Mouse (Mus musculus) hindlimb bud, embryonic 11.5 days (tissue): ENCODE measurements around the gene Osr1.

ENCODE experiments used
- DNase-seq: peaks from one replicate; pipeline ENCODE4 v3.0.0-alpha.2; 2012; ENCODE audit warnings: low read depth, low spot score; ENCODE audit errors: extremely low spot score

The Osr1 gene

DNA sequence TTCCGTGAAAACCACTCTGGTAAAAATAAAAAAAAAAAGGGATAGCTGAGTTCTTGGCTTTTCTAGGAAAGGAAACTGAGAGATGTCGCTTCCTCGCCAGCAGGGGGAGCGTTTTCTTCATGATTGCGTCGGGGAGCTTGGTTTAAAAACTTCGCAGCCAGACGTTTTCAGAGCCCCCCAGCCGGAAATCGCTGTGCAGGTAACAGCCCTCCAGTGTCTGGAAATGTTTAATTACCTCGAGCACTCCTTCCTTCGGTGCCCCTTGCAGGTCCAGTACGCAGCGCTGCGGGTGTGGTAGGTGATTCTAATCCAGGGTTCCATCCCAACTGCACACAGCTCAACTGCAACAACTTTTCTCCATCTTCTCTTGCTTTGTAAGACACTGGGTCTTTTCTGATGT, at the start of gene Osr1:
Gene Osr1 (plus strand): TSS at position 146 of the 400 bp plus-strand sequence.
- DNase-seq, result no peak

- DNase-seq, result no peak
These were observed 19.6 kb upstream of the Osr1 start for GRCm38 (mm10) chr12:9550328-9550727.

- DNase-seq, result no peak
These were observed 5.0 kb upstream of the Osr1 start for GRCm38 (mm10) chr12:9564956-9565355.

DNA sequence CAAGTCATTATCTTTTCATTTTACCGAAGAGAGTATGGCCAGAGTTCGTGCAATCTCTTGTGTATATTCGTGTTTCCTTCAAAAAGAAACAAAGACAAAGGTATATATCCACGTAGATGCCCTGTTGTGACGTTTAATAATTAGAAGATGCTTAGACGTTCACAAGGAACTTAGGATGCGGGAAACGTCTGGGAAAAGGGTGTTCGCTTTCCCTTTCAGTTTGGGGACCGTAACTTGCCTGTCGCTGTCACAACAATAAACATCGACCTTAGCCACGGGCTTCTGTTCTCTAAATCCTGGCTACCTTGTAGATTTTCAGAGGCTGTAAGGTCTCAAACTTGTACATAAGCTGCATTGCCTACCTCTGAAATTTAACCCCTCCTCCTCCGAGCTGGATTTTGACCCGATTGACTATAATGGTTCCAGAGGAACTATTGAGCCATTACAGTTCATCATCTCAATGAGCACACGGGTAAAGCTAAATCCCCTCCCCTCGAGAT, 630 bp downstream of the Osr1 start:
- DNase-seq, result no peak

DNA sequence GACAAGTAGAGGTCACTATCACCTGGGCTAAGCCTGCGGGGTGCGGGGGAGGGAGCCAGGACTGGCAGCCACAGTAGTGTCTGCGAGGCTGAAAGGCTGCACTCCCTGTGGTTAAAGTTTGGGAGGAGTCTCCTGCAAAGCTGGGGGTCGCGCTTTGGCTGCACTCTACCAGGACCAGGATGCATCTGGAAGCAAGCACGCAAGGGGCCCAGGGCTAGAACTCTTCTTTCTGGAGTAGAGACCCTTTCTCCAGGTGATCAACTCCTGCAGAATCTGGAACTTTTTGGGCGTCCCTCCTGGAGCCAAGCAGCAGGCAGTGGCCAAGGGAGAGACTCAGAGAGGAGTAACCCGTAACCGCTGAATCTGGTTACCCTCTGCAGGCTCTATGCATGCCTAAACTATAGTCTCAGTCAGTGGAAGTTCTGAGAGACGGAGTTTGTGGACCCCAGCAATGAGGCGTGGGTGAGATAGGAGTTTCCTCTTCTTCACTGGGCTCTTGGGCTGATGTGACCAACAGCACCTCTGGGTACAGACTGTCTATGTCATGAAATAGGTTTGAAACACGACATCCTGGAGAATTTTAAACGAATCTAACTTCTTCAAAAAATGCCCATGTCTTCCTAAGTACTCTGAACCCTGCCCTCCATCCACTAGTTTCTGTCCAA, 1.5 kb downstream of the Osr1 start:
- DNase-seq, result no peak

DNA sequence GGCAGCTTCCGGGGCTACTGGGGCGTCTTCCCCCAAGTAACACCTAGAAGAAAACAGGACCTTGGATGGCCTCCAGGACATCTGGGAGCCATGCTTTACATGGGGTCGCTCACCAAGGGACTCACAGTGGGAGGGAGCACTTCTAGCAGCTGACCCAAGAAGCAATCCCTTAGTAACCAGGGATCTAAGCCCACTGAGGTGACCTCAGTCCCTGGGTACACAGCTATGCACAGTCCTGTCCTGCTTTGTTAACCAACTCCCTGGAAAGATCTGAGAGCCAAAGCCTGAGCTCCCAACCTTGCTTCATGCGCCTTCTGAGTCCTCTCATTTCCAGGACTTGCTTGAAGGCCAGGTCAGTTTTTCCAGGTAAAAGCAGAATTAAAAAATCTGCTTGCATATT, 2.1 kb downstream of the Osr1 start:
- no peak for DNase-seq

GRCm38 (mm10) chr12:9573682-9574081, 3.8 kb downstream of the Osr1 start:
- DNase-seq, result no peak

DNA sequence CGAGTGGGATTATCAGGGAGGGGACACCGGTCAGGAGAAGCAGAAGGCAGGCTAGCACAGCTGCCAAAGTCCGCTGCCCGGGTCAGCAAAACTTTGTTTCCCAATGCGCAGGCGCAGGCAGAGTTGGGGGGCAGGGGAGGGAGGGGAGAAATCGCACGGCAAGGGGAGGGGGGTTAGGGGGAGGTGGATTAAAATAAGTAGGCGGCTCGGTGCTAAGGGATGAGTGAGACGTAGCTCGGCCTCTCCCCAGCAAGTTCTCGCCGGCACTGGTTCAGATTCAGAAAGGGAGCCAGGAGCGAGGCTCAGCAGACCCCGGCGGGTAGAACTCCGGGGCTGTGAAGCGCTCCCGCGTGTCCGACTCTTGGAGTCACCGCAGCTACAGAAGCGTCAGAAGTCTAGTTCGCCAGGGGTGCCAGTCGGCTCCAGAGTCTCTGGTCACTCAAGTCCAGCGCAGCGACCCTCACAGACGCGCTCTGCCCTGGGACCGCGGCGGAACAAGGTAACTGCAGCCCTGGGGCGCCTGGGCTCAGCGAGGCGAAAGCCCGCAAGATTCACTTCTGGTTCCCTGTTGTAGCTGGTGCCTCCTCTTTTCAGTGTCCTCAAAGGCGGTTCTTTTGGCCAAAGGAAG, 4.4 kb downstream of the Osr1 start:
- no peak for DNase-seq

GRCm38 (mm10) chr12:9575158-9576042, 5.5 kb downstream of the Osr1 start:
- no peak for DNase-seq

- DNase-seq, result no peak
These were observed 6.2 kb downstream of the Osr1 start for GRCm38 (mm10) chr12:9576043-9576538.

DNA sequence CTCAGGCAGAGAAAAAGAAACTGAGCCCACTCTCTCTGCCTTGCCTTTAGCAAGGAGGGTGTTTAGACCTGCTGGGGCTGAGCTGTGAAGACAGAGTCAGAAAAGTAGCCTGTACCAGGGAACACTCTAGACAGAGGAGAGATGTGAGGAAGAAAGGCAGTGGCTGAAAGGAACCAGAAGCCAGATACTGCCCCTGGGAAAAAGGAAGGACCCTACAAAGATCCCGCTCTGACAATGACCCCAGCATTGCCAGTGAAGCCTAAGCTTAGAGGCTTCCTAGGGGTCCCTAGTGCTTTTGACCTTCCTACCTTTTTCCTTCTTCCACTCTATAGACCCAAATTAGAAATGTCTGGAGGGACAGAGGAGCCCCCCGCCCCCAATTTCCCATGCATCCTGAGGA, 7.7 kb downstream of the Osr1 start:
- DNase-seq, result no peak

DNA sequence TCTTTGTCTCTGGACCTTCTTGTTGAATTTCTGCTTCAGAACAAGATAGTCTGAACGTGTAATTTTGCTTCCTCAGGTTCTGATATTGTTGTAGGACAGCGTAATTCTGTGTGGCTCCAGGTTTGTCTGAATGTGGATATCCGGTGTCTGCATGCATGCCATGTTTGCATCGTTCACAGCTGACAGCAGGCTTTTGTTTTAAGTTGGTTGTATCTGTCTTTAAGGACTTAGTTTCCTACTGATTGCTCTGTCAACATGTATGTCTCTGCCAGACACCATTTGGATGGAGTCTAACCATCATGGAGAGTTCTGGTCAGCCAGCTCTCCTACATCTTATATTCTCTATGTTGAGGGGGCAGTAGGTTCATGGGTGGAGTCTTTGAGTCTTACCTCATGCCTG, 8.7 kb downstream of the Osr1 start:
- DNase-seq, result no peak

DNA sequence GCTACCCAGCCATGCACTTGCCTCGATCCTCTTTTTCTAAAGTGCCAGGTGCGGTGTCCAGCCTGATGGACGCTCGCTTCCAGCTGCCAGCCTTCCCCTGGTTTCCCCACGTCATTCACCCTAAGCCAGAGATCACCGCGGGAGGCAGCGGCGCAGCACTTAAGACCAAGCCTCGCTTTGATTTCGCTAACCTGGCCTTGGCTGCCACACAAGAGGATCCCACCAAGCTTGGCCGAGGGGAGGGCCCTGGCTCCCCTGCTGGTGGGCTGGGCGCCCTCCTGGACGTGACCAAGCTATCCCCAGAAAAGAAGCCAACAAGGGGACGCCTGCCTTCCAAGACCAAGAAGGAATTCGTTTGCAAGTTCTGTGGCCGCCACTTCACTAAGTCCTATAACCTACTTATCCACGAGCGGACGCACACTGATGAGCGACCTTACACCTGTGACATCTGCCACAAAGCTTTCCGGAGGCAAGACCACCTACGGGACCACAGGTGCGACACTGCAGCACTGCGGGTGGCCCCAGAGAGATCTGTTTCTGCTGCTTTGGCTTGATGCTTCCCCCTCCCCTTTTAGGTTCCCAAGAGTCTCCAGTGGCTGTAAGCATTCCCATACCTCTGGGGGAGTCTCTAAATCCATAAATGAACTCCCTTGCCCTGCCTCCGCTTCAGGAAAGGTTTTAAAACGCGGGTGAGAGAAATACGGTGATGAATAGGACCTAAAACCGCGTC, 9.6 kb downstream of the Osr1 start:
- no peak for DNase-seq

DNA sequence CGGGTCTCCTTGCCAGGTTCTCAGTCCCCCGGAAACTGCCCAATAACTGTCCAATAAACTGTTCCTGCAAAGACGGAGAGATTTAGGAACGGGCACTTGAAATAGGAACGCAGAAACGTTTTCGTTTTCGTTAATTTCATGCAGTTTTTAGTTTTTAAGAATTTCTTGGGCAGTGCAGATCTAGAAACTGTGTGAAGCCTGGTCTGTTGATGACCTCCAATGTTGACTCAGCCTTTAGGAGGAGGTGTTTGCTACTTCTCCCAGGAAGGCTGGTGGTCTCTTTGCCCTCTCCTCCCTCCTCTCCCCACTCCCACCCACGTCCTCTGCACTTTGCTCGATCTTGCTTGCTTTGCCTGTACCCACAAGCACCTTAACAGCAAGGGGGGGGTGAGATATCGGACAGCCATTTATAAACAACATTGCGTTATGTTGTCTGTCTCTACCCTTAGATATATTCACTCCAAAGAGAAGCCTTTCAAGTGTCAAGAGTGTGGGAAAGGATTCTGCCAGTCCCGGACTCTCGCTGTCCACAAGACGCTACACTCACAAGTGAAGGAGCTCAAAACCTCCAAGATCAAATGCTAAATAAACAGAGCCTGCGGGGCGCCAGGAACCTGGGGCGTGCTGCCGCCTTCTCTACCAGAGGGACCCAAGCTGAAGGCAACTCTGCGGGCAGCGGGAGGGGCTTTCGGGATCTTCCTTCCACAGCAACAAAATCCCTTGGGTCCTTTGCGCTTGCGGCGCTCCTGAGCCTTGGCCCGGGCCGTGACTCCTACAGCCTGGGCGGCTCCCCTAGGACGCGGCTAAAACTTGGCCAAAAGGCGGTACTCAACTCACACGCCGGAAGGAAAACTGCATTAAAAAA, 10.4 kb downstream of the Osr1 start:
- no peak for DNase-seq

DNA sequence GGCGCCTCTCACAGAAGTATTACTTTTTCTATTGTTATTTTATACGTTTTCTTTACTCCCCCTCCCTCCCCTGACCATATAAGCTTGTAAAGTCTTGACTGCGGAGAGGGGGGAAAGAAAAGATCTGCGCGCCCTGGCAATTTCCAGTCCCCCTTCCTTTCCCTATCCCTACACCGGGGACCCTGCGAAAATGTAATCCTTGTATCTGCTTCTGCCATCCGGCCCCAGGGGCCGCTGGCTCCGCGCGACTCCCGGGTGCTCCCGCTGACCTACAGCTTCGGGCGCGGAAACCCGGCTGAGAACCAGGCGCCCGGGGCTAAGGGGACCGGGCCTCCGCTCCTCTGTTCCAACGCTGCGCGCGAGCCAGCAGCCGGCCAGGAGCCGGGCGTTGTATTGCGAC, 11.1 kb downstream of the Osr1 start:
- DNase-seq, result no peak

DNA sequence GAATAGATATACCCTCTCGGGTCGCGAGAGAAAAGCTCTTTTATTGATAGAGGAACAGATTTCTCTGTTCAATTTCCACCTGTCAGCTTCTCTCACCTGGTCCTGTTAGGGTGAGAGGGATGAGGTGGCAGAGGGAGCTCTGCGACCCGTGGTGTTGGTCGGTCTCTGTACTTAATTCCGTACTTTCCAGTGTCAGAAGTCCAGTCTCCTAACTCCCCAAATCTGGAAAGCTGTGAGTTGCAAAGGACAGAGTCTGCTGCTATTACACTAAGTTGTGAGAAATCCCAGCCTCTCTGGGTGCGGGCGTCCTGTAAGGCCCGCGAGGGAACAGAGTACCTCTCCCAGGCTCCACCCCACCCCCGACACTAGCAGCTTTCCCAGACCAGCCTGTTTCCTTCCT, 11.6 kb downstream of the Osr1 start:
- DNase-seq, result no peak

DNA sequence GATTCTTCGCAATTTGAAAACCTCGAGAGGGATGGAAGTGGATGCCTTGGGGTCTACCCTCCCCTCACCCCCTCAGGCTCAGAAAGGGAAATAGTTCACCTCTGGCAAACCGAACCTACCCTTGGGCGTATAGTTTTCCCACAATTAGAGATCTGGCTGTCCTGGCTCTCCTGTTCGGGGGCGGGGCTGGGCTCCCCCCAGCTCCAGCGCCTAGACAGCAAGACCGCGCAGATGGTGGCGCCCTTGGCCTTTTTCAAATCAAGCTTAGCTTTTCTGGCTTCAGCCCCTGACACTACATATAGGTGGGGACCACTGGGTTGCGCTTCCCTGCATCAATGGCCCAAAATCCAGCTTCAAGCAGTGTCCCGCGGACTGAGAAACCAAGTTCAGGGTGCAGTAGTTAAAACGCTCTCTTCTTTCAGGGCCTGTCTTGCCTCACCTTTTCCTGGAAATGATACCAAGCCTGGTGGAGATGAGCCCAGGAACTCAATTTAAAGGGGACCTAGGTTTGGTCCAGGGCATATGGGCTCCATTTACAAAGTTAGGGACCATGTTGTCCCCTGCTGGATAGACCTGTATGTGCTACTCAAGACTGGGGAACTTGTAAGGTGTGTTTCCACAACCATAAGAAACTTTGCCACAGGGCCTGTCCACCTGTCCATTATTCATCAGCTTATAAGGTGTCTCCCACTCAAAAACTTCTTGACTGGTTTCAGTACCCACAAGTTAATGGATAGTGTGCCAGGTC, 12.5 kb downstream of the Osr1 start:
- no peak for DNase-seq

- DNase-seq, result no peak
These were observed 13.5 kb downstream of the Osr1 start for GRCm38 (mm10) chr12:9583380-9583779.

DNA sequence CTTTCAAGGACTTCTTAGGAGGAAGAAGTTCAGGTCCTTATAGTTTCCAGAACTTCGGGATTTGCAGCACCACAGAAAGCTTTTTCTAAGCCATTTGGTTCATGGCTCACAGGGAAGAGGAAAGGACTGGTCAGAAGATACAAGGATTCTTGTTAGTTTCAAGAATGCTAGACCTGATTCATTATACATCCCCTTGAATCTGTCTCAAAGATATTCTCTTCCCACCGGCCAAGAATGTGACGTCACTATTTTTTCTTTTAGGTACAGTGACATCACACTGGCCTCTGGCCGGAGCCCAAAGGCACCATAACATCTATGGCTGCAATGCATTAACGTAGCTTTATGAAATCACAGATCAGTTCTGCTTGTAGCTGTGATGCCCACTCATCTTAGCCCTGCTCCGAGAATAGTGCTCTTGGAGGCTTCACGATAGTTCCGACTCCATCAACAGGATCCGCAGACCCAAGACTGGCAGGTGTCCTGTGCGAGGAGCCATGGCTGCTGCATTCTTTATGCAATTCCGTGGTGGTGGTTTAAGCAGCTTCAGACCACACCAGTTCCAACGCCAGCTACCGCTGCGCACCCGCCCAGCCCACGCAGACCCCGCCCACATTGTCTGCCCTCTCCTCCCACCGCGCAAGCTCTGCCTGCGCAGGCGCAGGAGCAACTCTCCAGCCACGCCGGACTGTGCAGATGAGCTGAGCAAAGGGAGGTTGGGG, 14.6 kb downstream of the Osr1 start:
- no peak for DNase-seq
